Mouse (Mus musculus): Measurements from ENCODE around the gene Tcirg1. TPM values are rescaled to one million over a fixed set of nuclear protein-coding genes. Genes with fewer than 3 reads are reported as not detected.

The Tcirg1 gene
- polyA plus RNA-seq, 1 experiment = 75.4 TPM

DNA sequence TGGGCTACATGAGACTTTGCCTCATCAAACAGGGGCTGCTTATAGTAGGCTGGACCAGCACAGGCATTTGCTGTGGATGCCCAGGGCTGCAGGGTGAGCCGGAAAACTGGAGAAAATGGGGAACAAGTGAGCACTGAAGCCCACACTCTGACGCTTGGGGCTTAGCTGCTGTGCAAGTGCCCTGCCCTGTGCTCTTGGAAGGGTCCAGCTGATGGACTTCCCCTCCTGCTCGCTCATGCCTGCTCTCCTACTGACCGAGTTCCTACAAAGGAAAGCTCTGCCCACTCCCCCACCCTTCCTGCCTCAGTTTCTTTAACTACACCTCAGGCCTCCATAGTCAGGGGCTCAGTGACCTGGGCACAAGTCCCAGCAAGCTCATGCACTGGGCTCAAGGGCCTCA lies 21.1 kb upstream of the Tcirg1 start:
- DNase-seq (ENCODE audit: low read depth) = no peak

DNA sequence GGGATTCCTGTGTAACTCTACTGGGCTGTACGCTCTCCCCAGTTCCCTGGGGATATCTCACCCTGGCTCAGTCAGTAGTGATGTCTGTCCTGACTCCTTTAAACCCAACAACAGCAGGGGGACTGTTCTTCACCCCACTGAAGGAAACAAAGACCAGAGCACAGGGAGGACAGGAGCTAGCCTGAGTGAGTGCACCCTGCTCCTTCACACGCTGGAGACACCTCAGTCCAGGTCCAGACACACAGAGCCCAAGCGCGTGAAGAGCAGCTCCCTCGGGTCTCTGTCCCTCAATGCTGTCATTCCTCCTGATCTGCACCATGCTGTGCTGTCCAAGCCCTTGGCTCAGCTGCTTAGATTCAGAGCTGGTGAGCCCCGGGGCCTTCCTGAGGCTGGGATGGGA lies 19.8 kb upstream of the Tcirg1 start:
- no peak for DNase-seq (ENCODE audit: low read depth)

GRCm38 (mm10) chr19:3926279-3926678 lies 19.3 kb upstream of the Tcirg1 start:
- DNase-seq (ENCODE audit: low read depth) = no peak

GRCm38 (mm10) chr19:3925859-3926258 lies 18.9 kb upstream of the Tcirg1 start:
- DNase-seq (ENCODE audit: low read depth) = no peak

- DNase-seq (ENCODE audit: low read depth) = no peak
Measured at GRCm38 (mm10) chr19:3924868-3925267, 17.9 kb upstream of the Tcirg1 start.

- DNase-seq (ENCODE audit: low read depth) = no peak
Measured at GRCm38 (mm10) chr19:3924190-3924589, 17.3 kb upstream of the Tcirg1 start.

DNA sequence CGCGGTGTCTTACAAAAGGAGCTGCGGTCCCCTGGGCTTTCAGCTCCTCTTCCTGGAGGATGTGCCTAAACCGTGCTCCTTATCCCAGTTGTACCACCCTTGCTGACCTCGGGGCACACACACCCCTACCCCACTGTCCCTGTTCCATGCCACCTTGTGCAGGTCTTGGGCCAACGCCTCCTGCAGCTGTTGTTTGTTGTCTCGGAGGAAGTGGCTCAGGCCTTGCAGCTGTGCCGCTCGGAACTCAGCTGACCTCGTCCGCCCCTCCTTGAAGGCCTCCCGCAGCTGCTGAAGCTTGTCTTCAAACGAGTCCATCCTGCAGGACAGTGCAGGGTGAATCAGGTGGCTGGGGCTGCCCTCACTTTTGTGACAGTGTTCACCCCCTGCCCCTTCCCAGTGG lies 16.7 kb upstream of the Tcirg1 start:
- no peak for DNase-seq (ENCODE audit: low read depth)

DNA sequence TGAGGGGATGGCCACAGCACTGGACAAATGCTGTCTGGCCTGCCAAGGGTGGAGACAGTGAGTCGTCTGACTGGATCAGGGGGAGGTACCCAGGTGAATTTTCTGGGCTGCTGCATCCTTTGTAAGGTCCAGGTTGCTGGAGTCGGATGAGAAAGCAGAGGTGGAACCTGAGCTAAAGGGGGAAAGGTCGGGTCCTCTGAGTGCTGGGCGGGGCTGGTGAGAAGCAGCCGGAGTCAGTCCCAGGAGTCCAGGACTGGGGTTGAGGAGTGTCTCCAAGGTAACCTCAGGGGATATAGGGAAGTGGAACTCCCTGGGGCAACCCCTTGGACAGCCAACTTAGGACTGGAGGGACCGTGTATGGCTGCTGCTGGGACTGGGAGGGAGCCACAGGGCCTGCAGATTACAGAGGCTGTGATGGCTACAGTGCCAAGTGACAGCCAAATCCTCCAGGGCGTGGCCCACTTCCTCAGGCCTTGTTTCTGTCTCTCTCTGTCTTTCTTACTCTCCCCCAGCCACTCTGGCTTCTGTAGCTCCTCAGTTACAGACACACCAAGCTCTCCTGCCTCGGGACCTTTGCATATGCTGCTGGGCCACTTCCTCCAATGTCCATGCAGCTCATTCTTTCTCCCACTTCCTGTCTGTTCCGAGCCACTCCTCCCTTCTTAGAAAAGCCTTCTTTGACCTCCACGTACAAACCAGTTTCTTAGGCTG lies 15.9 kb upstream of the Tcirg1 start:
- no peak for DNase-seq (ENCODE audit: low read depth)

DNA sequence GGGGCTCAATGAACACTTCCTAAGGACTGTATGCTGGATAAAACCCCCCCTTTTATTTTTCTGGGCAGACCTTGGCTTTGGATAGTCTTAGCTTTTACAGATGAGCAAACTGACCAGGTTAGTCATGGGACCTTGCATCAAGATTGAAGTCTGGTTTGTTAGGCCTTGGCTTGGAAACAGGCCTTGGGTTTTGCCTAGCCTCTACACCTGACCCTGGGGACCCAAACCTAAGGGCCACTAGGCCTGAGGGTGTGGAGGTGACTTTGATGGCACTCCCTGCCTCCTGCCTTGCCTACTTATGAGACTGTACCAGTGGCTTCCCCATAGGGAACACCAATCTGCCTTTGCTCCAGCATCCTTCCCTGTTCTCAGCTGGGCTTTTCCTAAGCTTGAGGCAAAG lies 13.0 kb upstream of the Tcirg1 start:
- no peak for DNase-seq (ENCODE audit: low read depth)

GRCm38 (mm10) chr19:3916727-3917126 lies 9.8 kb upstream of the Tcirg1 start:
- no peak for DNase-seq (ENCODE audit: low read depth)

- DNase-seq (ENCODE audit: low read depth) = no peak
Measured at GRCm38 (mm10) chr19:3914535-3914934, 7.6 kb upstream of the Tcirg1 start.

- DNase-seq (ENCODE audit: low read depth) = no peak
Measured at GRCm38 (mm10) chr19:3913692-3914091, 6.8 kb upstream of the Tcirg1 start.

GRCm38 (mm10) chr19:3912337-3913204 lies 5.6 kb upstream of the Tcirg1 start, which contains the start of gene Ndufs8:
Gene Ndufs8, minus strand, starts transcription at chr19:3912774.
- DNase-seq (ENCODE audit: low read depth) = peak; percentile 98

GRCm38 (mm10) chr19:3910206-3910605 lies 3.3 kb upstream of the Tcirg1 start:
- DNase-seq (ENCODE audit: low read depth) = no peak

DNA sequence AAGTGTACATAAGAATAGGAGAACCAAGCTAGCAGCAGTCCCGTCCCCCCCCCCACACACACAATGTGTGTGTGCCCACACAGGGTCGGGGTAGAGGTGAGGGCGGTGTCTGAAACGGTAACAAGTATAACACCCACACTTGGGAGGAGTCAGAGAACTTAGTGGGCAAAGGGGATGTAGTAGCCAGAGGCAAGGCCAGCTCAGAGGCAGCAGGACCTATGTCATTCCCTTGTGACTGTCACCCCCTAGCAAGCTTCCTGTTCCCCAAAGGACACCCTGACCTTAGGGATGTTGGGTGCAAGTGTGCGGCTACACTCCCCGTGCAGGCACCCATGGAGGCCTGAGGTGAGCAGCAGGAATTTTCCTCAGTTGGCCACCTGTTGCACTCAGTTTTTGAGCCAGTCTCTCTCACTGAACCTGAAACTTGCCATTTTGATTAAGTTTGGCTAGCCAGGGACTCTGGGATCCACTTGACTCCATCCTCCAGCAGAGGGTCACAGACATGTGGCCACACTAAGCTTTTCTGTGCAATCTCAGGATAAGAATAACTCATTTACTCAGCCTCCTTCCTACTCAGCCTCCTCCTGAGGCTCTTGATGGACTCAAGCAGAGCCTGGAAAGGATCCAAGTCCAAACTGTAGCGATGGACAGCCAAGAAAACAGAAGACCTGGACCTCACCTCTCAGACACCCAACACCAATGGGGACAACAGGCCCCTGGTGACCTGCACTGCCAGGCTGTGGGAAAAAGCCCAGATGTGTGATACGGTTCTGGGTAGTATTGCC lies 1.1 kb upstream of the Tcirg1 start:
- no peak for DNase-seq (ENCODE audit: low read depth)

- DNase-seq (ENCODE audit: low read depth) = no peak
Measured at GRCm38 (mm10) chr19:3906326-3906725, 607 bp downstream of the Tcirg1 start.

DNA sequence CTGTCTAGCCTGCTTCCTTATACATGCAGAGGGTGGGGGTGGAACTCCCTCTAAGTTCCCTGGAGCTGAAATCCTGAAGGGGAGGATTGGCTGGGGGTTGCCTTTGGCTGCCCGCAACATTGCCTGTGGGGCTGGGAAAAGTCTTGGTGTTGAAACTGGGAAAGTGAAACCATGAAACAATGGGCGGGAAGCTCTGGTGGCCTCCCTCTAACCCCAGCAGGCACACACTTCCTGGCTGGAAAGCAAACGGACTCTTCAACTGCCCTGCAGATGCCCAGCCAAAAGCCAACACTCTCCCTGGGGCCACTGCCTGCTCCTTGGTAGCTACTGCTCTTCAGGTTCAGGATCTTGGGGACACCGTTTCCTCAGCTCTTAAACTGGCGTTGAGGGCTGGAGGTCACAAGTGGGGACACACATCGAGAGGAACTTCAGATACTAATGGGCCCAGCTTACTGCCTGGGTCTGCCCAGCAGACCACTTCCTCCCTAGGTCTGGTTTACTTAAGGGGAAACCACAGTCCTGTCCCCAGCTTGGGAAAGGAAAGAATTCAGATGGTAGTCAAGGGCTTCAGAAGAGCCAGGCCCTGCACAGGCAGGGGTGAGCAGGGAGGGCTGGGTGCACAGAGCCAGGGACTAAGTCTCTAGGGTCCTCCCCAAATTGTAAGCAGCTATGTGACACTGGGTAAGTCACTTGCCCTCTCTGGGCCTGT lies 1.5 kb downstream of the Tcirg1 start:
- no peak for DNase-seq (ENCODE audit: low read depth)

GRCm38 (mm10) chr19:3904363-3904675 lies 2.6 kb downstream of the Tcirg1 start:
- no peak for DNase-seq (ENCODE audit: low read depth)

GRCm38 (mm10) chr19:3903648-3904362 lies 3.1 kb downstream of the Tcirg1 start:
- no peak for DNase-seq (ENCODE audit: low read depth)

DNA sequence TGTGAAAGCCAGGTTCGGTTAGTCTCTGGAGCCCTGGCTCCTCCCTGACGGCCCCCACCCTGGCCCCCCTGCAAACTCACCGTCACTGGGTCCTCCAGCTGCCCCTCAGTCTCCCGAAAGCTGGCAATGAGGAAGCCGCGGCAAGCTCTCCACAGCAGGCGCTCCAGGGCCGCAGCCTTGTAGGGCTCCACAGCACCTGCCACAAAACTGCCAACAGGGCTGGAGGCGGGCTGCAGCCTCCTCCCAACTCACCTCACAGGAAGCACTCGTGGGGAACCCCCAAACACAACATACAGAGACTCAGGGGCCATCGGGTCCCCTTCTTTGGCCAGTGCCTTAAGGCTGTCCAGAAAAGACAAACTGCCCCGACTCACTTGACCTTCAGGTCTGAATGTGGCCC lies 4.0 kb downstream of the Tcirg1 start:
- DNase-seq (ENCODE audit: low read depth) = no peak

- DNase-seq (ENCODE audit: low read depth) = no peak
Measured at GRCm38 (mm10) chr19:3899618-3900017, 7.3 kb downstream of the Tcirg1 start.

Data from gonadal fat pad, adult 2 months (tissue).